Mouse (Mus musculus) cerebellum, adult 2 months (tissue): ENCODE measurements around the gene Epb41.

Source experiments
- CTCF ChIP-seq: fragments of 200-500 bp; IDR thresholded peaks from 2 replicates; pipeline ENCODE4 v1.5.1; 2011; ENCODE audit warnings: low read depth, mild to moderate bottlenecking, control low read depth, low read length, moderate library complexity, borderline replicate concordance; ENCODE audit not compliant: insufficient read depth
- POLR2A ChIP-seq: fragments of 200-500 bp; IDR thresholded peaks from 2 replicates; pipeline ENCODE4 v1.6.1; 2011; ENCODE audit warnings: low read length, control low read depth, borderline replicate concordance; ENCODE audit not compliant: insufficient read depth

DNA sequence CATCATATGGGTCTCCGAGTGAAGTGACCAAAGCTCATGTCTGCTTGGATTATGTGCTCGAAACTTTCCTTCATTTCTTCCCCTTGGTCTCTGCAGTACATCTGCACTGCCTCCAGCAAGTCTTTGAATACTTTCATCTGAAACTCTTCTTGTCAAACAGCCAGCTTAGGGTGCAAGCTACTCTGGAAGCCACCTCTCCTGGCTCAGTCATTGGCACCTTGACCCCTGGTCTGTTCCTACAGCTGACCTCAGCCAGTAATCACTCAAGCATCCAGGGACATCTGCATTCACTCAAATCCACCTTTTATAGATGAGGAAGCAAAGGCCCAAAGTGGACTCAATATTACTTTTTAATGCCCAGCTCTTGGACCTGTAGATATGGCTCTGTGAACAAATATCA, 3.4 kb downstream of the Epb41 start:
- TF ChIP-seq POLR2A (no peak), CTCF (no peak)
